Mouse (Mus musculus): ENCODE results near the gene Slc4a10. TPM values are rescaled to one million over a fixed set of nuclear protein-coding genes. Genes with fewer than 3 reads are reported as not detected.
A peak's percentile ranks its signal among the peaks of the same experiment; 100 is the strongest.
"Not testable (repeated sequence)": the region's sequence is repeated elsewhere in the genome, so short reads cannot be mapped to it uniquely, and the experiment has no call there.

Gene Slc4a10
- polyA plus RNA-seq (2012; rRNA removed): 0.33 and 0.65 TPM in 2 replicates

DNA sequence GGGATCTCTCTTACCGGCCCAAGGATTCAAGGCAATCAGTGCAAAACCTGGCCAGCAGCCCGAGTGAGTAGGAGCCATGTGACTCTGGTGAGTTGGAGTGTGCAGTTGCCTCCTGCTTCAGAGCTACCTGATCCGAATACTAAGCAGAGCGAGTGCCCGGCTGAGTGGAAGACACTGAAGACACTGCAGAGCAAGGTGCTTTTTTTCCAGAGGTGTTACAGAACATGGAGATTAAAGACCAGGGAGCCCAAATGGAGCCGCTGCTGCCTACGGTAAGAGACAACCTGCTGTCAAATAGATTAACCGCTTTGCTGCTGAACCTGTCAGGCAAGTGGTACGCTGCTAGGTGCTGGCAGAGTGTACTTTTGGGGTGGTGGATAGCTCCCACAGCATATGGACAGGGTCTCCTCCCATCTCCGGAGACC lies at the start of gene Slc4a10:
Gene Slc4a10 (plus strand): TSS at position 42 of the 425 bp plus-strand sequence.
- no peak for TF ChIP-seq POLR2A (IDR thresholded peaks at IDR 0.05; ENCODE audit: control insufficient read depth, low read depth, low read length)
- TF ChIP-seq CTCF (IDR thresholded peaks at IDR 0.05; ENCODE audit: control insufficient read depth, insufficient read depth, insufficient replicate concordance, low read depth, low read length): no peak
- Histone ChIP-seq H3K4me1 (ENCODE audit: control insufficient read depth, insufficient read depth, low read length) (peaks cover 2% of the 10 kb centered on the region; the same call in 1 of the 2 replicates), H3K27me3 (ENCODE audit: control insufficient read depth, insufficient read depth, low read length) (no peaks in the 10 kb centered on the region), H3K27ac (ENCODE audit: control insufficient read depth, insufficient read depth, low read depth, low read length) (no peak within 1 kb of the TSS), H3K36me3 (ENCODE audit: control insufficient read depth, insufficient read depth, low read length) (no peaks in the 10 kb centered on the region), H3K4me3 (ENCODE audit: control insufficient read depth, low read depth, low read length) (no peak within 1 kb of the TSS)

DNA sequence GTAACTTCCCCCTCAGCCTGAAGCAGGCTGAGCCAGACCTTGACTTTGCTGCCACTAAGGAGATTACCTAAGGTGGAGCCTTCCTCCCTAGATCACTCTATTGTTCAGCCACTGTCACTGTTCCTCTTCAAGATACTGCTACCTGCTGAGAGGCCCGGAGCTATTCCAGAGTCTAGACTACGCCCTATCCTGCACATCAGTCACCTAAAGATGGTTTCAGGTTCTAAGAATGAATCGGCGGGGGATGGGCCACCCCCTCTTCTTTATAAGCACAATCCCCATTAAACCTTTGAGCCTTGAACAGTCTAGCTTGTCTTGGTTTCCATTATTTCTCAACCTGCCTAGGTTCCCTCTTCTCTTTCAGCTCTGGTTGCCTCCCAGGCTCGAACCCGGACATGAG lies 45.0 kb upstream of the Slc4a10 start:
- H3K27ac ChIP-seq (ENCODE audit: control insufficient read depth, insufficient read depth, low read depth, low read length); H3K4me1 ChIP-seq (ENCODE audit: control insufficient read depth, insufficient read depth, low read length); H3K27me3 ChIP-seq (ENCODE audit: control insufficient read depth, insufficient read depth, low read length); H3K36me3 ChIP-seq (ENCODE audit: control insufficient read depth, insufficient read depth, low read length); H3K4me3 ChIP-seq (ENCODE audit: control insufficient read depth, low read depth, low read length): not testable (repeated sequence)

DNA sequence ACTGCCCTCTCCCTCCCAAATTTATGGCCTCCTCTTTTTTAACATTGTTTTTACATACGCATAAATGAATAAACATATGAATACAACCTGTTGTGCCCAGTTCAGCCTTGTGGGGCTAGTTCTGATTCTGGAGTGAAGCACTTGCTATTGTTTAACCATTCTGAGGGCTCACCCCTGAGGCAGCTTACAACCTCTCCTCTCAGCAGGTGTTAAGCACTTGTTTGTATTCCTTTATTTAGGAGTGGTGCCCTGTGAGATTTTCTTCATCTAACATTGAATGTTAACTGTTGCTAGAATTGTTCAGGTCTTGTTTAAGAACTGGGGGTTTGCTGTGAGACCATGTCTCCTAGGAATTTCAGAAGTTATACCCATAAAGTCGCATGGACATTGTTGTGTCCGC lies 28.1 kb upstream of the Slc4a10 start:
- no peak for TF ChIP-seq POLR2A (IDR thresholded peaks at IDR 0.05; ENCODE audit: control insufficient read depth, low read depth, low read length)
- no peak for TF ChIP-seq CTCF (IDR thresholded peaks at IDR 0.05; ENCODE audit: control insufficient read depth, insufficient read depth, insufficient replicate concordance, low read depth, low read length)
- Histone ChIP-seq H3K4me3 (ENCODE audit: control insufficient read depth, low read depth, low read length) (no peak overlapping the region), H3K27me3 (ENCODE audit: control insufficient read depth, insufficient read depth, low read length) (no peaks in the 10 kb centered on the region), H3K4me1 (ENCODE audit: control insufficient read depth, insufficient read depth, low read length) (no peaks in the 10 kb centered on the region), H3K27ac (ENCODE audit: control insufficient read depth, insufficient read depth, low read depth, low read length) (no peak overlapping the region), H3K36me3 (ENCODE audit: control insufficient read depth, insufficient read depth, low read length) (no peaks in the 10 kb centered on the region)

DNA sequence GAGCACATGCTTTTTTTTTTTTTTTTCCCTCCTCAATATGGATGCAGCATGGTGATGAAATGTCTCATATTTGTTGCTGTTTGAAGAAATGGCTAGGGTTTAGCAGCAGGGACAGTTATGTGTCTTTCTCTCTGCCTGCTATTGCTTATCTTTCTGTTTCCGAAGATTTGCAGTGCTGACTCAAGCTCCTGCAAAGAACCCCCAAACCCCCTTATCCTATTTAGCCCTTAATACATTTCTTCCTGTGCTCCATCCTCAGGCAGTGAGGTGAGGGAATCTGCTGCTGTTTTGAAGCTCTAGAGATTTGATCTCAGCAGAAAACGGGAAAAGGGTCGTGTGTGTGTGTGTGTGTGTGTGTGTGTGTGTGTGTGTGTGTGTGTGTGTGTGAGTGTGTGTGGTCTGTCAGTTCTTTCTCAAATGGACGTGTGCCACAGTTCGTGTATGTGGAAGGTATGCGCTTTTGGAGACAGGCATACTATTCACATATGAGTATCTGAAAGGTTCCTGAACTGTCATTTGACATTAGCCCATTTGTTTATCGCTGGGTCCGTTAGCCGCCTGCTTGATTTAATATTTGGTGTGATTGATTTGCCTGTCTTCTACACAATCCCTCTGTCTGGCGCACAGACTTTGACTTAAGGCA lies 720 bp downstream of the Slc4a10 start:
- TF ChIP-seq POLR2A (IDR thresholded peaks at IDR 0.05; ENCODE audit: control insufficient read depth, low read depth, low read length) (no peak), CTCF (IDR thresholded peaks at IDR 0.05; ENCODE audit: control insufficient read depth, insufficient read depth, insufficient replicate concordance, low read depth, low read length) (no peak)
- no peaks in the 10 kb centered on the region for H3K27me3 ChIP-seq (ENCODE audit: control insufficient read depth, insufficient read depth, low read length)
- H3K4me3 ChIP-seq (ENCODE audit: control insufficient read depth, low read depth, low read length): no peak overlapping the region
- H3K36me3 ChIP-seq (ENCODE audit: control insufficient read depth, insufficient read depth, low read length): no peaks in the 10 kb centered on the region
- H3K27ac ChIP-seq (ENCODE audit: control insufficient read depth, insufficient read depth, low read depth, low read length): no peak overlapping the region
- H3K4me1 ChIP-seq (ENCODE audit: control insufficient read depth, insufficient read depth, low read length): peaks cover 2% of the 10 kb centered on the region; the same call in 1 of the 2 replicates

DNA sequence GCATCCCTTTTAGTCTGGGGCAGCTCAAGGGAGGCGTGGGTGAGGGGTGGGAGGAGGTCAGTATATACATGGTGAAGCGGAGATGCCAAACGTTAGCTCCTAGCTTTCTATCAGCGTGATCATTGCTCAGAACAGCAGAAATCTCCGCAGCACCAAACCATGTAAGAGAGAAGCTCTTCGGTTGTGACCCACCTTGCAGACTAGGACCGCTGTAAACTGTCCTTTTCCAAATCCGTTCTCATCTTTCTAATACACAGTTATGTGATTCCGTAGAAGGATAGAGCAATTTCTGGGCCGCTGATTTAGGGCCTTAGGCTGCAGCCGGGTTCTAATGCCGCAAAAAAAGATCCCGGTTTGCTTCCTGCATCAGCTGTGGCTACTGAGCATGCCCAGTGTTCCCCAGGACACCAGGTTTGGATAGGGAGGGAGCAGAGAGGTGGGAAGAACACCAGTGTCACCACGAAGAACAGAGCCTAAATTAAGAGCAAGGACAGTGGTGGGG lies 1.3 kb downstream of the Slc4a10 start:
- Histone ChIP-seq H3K27ac (ENCODE audit: control insufficient read depth, insufficient read depth, low read depth, low read length) (no peak overlapping the region), H3K36me3 (ENCODE audit: control insufficient read depth, insufficient read depth, low read length) (no peaks in the 10 kb centered on the region), H3K4me3 (ENCODE audit: control insufficient read depth, low read depth, low read length) (peak overlapping the region; percentile 23), H3K4me1 (ENCODE audit: control insufficient read depth, insufficient read depth, low read length) (peaks cover 2% of the 10 kb centered on the region; the same call in 1 of the 2 replicates), H3K27me3 (ENCODE audit: control insufficient read depth, insufficient read depth, low read length) (no peaks in the 10 kb centered on the region)
- no peak for TF ChIP-seq CTCF (IDR thresholded peaks at IDR 0.05; ENCODE audit: control insufficient read depth, insufficient read depth, insufficient replicate concordance, low read depth, low read length)
- no peak for TF ChIP-seq POLR2A (IDR thresholded peaks at IDR 0.05; ENCODE audit: control insufficient read depth, low read depth, low read length)

DNA sequence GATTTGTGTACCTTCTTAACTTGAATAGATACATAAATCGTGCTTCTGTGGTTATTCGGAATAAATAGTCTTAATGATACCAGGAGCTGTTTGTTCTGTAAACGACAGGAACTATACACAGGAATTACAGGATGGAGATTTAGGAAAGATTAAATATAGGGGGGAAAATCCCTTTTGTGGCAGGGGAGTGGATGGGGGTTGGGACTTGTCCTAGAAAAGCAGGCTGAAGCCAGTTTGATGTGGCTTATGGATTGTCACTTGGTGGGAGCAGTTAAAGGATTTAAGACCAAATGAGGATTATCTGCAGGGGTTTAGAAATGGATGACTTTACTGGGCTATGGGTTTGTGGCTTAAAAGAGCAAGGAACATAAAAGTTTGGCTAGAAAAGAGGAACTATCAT lies 1.9 kb downstream of the Slc4a10 start:
- no peaks in the 10 kb centered on the region for H3K36me3 ChIP-seq (ENCODE audit: control insufficient read depth, insufficient read depth, low read length)
- H3K27ac ChIP-seq (ENCODE audit: control insufficient read depth, insufficient read depth, low read depth, low read length): no peak overlapping the region
- H3K27me3 ChIP-seq (ENCODE audit: control insufficient read depth, insufficient read depth, low read length): no peaks in the 10 kb centered on the region
- H3K4me1 ChIP-seq (ENCODE audit: control insufficient read depth, insufficient read depth, low read length): peaks cover 2% of the 10 kb centered on the region; the same call in 1 of the 2 replicates
- no peak overlapping the region for H3K4me3 ChIP-seq (ENCODE audit: control insufficient read depth, low read depth, low read length)
- TF ChIP-seq POLR2A (IDR thresholded peaks at IDR 0.05; ENCODE audit: control insufficient read depth, low read depth, low read length): no peak
- no peak for TF ChIP-seq CTCF (IDR thresholded peaks at IDR 0.05; ENCODE audit: control insufficient read depth, insufficient read depth, insufficient replicate concordance, low read depth, low read length)

DNA sequence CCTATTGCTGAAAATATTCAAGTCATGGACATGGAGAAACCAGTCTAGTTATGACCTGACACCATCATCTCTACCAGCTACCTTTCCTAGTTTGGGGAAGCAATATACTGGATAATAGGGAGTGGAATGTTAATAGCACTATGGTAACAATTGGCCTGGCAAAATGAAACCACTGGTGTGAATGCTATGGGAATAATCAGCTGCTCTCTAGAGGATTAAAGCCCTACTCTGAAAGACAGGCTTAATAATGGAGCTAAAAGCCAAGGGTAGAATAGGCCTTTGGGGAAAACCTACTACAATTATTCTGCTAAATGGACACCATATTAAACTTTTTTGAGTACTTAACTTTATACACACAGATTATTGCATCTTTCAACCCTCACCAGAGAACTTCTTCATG lies 30.2 kb downstream of the Slc4a10 start:
- no peak overlapping the region for H3K27ac ChIP-seq (ENCODE audit: control insufficient read depth, insufficient read depth, low read depth, low read length)
- no peak overlapping the region for H3K4me3 ChIP-seq (ENCODE audit: control insufficient read depth, low read depth, low read length)
- no peaks in the 10 kb centered on the region for H3K36me3 ChIP-seq (ENCODE audit: control insufficient read depth, insufficient read depth, low read length)
- no peaks in the 10 kb centered on the region for H3K4me1 ChIP-seq (ENCODE audit: control insufficient read depth, insufficient read depth, low read length)
- no peak for TF ChIP-seq CTCF (IDR thresholded peaks at IDR 0.05; ENCODE audit: control insufficient read depth, insufficient read depth, insufficient replicate concordance, low read depth, low read length)
- no peak for TF ChIP-seq POLR2A (IDR thresholded peaks at IDR 0.05; ENCODE audit: control insufficient read depth, low read depth, low read length)
- H3K27me3 ChIP-seq (ENCODE audit: control insufficient read depth, insufficient read depth, low read length): no peaks in the 10 kb centered on the region
